Mouse (Mus musculus) hematopoietic stem cell, adult 5-6 weeks (primary cell): ENCODE data around the gene Gm26558. TPM values are rescaled to one million over a fixed set of nuclear protein-coding genes. Genes with fewer than 3 reads are reported as not detected.
A peak's percentile ranks its signal among the peaks of the same experiment; 100 is the strongest.

Experiments used
- ATAC-seq, 2 experiments: fragments of 125-278 bp in 1 of 2; replicated peaks in 1 of 2; 2 replicates each; pipeline ENCODE4 v1.8.0; 2016 to 2017; ENCODE audit warnings: inconsistent platforms in 2 of 2, mild to moderate bottlenecking in 2 of 2, moderate number of reproducible peaks in 2 of 2, low read depth in 1 of 2, moderate TSS enrichment in 1 of 2; ENCODE audit not compliant: low FRiP score in 2 of 2, poor library complexity in 2 of 2, severe bottlenecking in 2 of 2, insufficient read depth in 1 of 2, low TSS enrichment in 1 of 2
- total RNA-seq: library from RNA; stranded (forward); fragments of 172-1452, 232-1000 nt; gene quantifications from 2 replicates; pipeline ENCODE4 v1.2.3, GENCODE M21; 2017

Gene Gm26558
- total RNA-seq, 1 experiment from 2014 or later = not detected

DNA sequence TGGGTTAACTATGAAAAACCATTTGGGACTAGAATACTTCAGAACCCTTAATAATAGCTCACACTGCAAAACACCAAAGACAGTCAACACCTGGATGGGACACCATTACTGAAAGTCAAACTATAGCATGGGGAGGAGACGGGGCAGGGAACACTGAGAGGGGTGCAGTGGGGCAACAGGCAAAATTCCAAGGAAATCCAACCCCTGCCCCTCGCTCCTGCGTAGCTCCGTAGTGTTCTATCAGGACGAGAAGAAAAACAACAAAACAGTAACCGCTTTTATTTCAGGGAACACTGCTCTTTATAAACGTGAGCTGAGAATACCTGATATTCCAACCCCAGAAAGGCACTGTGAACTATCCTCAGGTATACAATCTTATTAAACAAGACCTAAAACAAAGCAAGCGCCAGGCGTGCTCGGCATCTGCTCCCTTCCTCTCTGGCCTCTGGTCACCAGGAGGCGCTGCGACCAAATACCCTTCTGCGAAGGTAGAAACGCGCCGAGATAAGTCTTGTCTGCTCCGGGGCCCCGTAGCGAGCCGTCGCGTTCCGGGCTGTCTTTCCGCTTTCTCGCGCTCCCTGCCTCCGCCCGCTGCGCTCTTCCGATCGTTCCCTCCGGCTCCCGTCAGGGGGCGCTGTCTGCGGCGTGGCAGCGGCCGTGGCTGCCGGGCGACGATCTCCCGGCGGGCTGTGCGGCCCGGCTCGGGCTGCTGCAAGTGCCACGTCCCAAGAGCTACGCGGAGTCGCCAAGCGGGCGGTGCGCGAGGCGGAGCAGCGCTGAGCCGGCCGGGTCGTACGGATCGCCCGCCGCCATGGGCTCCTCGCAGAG, 807 bp downstream of the Gm26558 start, which contains the start of gene Gorasp2:
Gorasp2 (plus strand) TSS at position 690 of the 828 bp plus-strand sequence.
- ATAC-seq = peak; percentile 95 to 96

DNA sequence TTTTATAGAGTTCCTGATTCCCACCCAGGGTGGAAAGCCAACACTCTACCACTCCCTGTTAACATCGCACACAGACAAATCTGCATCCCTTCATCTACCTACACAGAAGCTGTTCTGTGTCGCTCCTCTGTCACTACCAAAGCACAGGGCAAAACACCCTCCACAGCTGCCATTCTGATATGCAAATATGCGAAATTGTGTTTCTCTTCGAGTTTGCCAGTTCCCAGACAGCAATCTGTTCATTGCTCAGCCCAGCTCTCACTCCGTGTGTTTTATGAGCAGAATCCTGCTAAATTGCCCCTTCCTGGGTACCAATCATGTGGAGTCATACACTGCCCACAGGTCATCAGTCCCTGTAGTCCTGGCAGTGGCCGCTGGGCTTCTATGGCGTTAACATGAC, 4.8 kb downstream of the Gm26558 start:
- no peak for ATAC-seq

DNA sequence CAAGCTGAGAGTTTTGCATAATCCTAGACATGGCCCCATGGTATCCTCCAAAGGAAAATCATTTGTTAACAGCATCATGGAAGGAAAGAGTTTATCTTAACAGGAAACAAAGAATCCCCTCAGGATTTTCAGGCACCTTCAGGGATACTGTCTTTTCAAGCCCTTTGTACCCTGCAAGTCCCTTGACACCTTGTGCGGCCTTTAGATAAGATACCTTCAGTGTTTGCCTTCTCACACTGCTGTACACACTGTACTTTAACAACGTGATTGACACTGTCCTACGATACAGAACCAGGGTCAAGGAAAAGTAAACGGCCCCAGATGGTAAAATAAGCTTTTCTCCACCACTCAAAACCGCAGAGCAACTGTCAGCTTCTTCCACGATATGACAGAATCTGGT, 10.1 kb downstream of the Gm26558 start:
- no peak for ATAC-seq

DNA sequence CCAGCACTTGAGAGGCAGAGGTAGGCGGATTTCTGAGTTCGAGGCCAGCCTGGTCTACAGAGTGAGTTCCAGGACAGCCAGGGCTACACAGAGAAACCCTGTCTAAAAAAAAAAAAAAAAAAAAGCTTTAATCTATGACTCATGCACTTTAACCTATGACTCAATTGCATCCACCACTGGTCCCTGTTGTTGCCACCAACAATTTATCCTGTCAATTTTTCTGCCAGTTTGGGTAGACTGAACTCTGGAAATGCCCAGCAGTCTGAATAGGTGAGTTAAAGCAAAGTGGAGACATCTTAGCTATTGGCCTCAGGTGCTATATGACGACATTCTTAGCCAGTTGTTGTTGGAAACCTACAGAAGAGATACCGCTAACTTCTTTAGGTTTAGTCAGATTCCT, 12.4 kb downstream of the Gm26558 start:
- no peak for ATAC-seq

DNA sequence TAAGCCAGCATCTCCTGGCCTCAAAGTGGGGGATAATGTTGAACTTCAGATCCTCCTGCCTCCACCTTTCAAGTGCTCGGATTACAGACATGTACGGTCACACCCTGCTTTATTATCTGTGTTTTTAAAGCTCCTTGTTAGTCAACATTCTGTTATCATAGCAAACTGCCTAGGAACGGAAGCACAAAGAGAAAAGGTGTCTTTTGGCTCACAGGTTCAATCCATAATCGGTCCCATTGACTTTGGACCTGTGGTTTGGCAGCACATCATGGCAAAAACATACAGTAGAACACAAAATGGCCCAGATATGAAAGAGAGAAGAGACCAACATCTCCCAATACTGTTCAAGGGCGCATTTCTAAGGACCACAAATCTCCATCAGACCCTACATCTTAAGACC, 13.6 kb downstream of the Gm26558 start:
- ATAC-seq = no peak

DNA sequence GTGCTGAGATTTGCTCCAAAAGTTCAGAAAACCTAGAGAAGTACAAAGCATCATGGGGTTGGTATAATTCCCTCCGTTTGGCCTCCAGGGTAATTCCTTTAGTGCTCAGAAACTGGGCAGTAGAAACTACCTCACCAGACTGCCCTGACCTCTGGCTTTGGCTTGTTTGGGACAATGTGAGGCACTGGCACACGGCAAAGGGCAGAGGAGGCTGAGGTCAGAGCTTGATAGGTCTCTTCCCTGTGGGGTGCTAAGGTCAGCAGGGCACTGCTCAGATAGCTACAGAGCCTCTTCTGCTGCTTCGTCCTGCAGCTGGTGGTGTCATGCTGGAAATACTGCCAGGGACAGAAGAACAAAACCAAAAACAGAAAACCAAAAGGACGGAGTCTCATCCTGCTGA, 14.2 kb downstream of the Gm26558 start:
- ATAC-seq = no peak

DNA sequence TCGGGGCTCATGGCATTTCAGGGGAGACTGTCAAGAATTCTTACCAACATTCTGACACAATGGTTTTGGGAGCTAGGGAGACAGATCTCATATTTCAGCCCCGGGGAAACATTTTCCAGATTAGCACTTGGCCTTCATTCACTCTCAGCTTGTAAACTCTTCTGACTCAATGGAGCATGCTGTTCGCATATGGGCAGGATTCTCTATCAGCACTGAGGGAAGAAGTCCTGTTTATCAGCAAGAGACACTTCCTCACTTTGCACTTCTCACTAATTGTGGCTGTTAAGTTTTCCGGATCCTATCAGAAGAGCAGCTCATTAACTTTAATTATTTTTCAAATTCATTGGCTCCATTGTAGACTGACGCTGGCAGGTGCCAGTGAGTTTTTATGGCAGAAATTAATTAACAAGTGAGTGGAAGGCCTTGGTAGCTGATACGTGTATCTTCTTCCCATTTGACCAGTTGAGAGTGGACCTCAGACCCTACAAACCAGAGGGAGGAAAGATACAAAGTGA, 16.6 kb downstream of the Gm26558 start:
- ATAC-seq = no peak

DNA sequence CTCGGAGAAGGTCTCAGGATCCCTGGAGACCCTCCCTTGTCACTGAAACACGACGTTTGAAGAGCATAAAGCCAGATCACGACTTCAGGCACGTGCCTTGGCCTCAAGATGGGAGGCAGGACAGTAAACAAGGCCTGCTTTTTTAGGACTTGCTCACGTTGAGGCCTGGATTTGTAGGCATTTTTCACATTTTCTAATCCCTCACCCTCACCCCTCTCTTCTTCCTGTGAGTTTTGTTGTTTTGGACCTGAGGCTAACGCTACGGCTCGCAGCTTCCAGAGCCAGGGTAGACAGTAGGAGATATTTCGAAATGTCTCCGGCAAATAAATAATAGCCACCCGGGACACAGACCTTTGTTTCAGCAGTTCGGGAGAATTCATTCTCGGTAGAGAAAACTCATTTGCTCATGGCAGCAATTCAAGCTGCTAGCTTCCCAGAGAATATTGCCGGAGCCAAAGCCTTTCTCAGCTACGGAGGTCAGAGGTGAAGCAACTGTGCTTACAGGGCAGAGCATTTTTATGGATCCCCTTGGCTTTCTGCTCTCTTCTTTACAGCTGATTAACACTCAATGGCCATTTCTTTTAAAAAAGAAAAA, 18.8 kb downstream of the Gm26558 start:
- no peak for ATAC-seq

DNA sequence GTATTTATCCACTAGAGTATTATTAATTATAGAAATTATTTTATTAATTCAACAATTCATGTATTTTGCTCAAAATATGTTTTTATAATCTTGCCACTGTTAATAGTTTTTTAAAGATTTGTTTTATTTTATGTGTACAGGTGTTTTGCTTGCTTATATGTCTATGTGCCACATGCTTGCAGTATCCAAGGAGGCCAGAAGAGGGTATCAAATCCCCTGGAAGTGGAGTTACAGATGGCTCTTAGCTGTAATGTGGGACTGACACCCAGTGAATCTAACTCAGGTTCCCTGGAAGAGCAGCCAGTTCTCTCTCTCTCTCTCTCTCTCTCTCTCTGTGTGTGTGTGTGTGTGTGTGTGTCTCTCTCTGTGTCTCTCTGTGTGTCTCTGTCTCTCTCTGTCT, 20.9 kb downstream of the Gm26558 start:
- no peak for ATAC-seq

DNA sequence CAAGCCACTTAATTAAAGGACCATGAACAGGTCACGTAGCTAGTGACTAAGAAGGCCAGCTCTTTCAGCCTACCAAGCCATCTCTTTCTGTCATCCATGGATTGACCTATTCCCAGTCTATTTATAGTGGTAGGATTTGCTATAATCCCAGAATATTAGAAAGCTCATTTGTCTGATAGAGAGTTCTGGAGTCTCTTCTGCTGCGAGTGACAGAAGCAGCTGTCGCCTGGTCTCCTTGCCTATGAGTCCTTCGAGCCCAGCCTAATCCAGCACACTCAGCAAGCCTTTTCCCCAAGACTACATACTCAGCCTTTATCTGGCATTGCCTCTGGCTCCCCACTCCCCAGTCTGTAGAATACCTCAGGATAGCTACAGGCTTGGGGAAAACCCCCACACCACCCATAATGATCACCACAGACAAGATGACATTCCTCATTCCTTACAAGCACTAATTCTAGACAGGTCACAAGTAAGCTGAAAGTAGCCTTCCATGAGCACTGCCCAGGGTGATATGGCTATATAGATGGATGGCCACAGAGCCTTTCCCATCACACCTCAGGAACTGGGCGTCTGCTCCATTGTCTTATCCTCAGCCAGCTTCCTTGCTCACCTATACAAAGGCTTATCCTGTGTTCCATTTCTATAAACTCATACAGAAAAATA, 27.7 kb downstream of the Gm26558 start:
- ATAC-seq = no peak

DNA sequence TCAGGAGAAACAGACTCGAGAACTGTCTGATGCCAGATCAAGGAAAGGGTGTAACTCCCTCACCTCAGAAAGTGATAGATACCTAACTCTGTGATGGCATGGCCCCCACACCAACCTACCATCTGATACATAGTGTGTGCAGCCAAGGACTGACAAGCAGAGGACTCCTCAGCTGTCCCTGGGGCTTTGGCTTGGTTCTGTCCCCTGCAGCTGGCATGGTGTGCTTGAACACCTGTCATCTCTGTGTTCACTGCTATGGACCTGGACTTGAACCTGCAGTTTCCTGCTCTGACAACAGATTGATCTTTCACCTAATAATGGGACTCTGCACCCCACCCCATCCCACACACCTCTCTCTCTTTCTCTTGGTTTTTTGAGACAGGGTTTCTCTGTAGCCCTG, 29.5 kb downstream of the Gm26558 start:
- ATAC-seq = no peak

DNA sequence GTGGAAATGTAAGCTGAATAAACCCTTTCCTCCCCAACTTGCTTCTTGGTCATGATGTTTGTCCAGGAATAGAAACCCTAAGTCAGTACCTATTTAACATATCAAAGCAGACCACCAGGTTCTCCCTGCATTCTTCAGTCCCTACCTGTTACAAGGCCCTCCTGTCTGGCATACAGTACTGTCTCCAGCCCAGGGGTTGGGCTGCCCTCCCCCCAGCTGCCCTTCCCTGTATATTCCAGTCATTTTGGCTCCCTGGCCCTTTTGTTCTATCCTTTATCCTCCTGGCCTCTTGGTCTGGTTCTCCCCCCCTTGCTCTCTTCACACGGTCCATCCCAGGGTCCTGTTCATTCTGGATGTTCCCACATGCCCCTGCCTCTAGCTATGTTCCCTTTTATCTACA, 30.6 kb downstream of the Gm26558 start:
- ATAC-seq = no peak

DNA sequence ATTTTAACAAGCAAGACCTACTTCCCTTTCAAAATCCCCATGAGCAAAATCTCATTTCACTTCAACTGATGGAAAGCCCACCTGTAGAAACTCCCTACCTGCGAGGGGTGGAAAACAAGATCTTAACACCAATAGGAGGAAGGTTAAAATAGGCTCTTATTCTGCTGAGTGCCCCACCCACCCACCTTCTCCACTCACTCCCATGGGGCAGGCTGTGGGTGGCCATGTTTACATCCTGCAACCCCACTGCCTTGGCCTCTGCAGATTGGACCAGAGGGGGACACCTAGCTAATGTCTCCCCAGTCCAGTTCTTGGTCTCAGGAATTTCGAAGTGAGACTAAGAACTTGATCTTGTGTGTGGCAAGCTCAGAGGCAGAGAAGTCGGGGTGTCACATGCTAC, 32.0 kb downstream of the Gm26558 start:
- ATAC-seq = no peak

DNA sequence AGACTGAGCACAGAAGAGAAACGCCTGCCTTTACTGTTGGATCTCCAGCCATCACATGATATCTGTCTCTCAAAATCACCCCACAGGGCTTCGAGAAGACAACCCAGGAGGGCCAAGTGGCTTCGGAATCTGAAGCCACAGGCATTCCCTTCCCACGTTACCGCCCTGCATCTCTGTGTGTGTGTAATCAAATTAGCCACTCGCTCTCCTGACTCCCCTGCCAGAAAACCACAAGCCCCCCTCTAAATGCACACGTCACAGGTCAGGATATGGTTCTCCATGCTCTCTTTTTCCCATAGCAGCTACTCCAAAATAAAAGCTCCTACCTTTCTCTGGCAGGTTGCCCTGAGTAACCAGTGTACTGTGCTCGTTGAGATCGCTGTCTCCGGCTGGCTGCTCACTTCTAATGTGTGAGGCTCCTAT, 32.6 kb downstream of the Gm26558 start:
- ATAC-seq = peak; percentile 72 to 78

DNA sequence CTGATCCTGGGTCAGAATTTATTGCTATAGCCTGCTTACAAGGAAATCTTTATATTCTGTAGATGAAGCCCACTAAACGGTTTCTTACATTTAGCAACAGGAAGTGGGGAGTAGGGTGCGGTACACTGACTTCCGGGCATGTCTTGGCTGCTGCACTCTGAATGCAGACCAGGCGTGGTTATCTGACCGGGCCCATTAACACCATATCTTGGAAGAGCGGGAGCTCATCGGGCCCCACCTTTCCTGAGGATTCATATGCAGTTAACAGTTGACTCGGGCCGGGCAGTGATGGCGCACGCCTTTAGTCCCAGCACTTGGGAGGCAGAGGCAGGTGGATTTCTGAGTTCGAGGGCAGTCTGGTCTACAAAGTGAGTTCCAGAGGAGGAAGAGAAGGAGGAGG, 33.5 kb downstream of the Gm26558 start:
- peak in 1 of 2 experiments; percentile 38; a peak in 1 of 4 replicates for ATAC-seq

DNA sequence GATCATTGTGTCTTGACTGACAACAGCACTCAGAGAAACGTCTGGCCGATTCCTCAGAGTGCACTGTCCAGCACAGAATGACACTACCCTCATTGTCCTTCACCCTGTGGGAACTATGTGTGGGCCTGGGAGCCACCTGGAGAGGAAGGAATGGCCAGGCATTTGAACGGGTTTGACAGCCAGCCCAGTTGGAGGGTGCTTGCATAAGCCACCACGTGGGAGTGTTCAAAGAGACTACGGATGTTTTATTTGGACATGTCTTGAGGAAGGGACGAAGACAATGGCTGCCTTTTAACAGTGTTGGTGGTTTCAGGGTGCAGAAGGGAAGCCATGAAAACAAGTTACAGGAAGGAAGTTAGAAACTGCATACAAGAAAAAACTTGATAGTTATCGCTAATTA, 36.1 kb downstream of the Gm26558 start:
- ATAC-seq = no peak

DNA sequence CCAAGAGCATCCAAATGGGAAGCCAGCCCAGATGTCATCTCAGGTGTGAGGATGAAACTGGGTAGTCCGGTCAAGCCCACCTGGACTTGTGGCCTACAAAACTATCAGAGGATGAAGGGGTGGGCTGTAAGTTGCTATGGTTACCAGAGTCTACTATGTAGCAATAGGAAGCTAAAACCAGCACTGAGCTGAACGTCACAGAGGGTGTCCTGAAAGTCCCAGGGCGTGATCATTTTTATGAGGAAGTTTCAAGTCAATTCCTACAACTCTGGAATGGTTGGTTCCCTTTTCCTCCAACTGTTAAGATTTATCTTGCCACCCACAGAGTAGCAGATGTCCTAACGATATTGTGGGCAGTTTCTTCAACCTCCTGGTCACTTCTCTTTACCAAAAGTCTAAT, 39.7 kb downstream of the Gm26558 start:
- peak in 1 of 2 experiments; percentile 25; a peak in 1 of 4 replicates for ATAC-seq

DNA sequence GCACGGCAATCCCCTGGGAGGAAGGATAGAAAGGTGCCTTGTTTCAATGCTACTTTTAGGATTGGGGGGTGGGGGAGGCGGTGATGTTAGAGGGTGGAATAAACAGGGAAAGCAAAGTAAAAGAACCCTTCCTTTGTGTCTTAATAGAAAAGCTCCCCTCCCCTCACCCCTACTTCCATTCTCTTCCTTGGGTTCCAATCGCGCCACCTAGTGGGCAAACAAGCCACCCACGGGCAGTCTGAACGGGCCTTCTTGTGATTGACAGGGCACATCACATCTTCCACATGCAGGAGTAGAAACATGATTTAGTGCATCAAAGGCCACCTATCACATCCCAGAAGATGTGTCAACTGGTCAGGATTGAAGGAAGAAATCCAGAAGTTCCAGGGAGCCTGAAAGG, 41.7 kb downstream of the Gm26558 start:
- ATAC-seq = no peak
